Mouse (Mus musculus) left cerebral cortex, adult 8-10 months (tissue): ENCODE results near the gene Thg1l. TPM values are rescaled to one million over a fixed set of nuclear protein-coding genes. Genes with fewer than 3 reads are reported as not detected.

Experiments
- DNase-seq, 2 experiments: peaks; one replicate each; pipeline ENCODE4 v3.0.0; 2022; ENCODE audit warnings: low spot score in 2 of 2
- total RNA-seq, 4 experiments: library from RNA; stranded (reverse); gene quantifications; 2 replicates each; pipeline ENCODE4 v1.2.4; 2022

The Thg1l gene
- total RNA-seq, result 10 to 100 TPM; 10.4 to 11.8 (median 11.4) TPM

DNA sequence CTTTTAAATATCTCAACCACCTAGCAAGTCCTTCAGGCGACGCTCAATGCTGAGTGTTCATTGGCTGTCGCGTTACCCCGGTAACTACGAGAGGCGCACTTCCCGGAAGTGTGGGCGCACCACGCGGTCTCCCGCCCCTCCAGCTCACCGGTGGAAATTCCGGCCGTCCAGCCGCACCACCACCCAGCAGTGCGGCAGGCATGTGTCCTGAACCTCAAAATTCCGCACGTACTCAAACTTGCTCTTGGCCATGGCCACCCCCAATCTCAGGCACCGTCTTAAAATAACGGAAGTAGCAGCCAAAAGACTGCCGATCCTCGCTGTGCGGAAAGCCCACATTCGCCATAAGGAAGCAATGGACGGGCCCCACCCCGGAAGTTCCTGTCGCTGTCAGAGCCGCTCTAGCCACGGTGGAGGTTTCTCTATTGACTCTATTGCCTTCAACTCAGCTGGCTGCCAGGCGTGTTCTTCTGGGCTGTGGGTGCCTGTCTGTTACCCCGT is at the start of gene Thg1l:
Gene Thg1l, minus strand, starts transcription at position 368 of the 501 bp plus-strand sequence.
- peak; percentile 88 to 92 for DNase-seq

DNA sequence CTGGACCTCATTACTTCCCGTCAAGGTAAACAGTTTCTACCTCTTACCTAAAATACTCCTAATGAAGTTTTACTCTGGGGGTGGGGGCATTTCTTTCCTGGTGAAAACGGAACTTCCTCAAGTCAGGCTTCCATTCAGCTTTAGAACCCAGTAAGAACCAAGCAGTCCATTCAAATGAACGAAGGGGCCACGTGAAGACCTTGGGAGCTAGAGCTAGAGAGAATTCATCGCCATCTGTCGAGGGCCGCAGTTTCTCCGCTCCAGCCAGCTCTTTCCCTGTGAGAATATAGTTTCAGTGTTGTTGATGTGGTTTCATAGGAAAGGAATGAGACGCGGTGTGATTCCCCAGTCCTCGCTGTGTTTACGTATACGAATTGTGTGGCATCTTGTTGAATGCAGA is 36.8 kb upstream of the Thg1l start:
- no peak for DNase-seq

DNA sequence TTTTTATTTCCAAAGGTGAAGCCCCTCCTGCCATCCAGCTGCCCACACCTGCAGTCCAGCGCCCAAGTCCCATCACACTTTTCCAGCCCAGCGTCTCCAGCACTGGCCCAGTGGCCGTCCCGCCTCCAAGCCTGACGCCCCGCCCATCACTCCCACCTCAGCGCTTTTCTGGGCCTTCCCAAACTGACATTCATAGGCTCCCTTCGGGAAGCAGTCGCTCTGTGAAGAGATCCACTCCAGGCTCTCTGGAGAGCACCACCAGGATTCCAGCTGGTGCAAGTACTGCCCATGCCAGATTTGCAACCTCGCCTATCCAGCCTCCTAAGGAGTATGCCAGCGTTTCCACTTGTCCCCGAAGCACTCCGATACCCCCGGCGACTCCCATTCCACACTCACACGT is 36.3 kb upstream of the Thg1l start:
- no peak for DNase-seq

DNA sequence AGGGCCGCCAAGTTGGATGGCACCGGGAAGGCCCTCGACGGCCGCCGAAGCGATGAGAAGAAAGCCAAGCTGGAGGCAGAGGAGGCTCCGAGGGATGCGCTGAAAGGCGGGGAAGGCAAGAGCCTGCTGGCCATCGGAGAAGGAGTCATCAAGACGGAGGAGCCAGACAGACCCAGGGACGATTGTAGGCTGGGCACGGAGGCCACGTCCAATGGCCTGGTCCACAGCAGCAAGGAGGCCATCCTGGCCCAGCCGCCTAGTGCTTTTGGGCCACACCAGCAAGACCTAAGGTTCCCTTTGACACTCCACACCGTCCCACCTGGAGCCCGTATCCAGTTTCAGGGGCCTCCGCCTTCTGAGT is 25.6 kb upstream of the Thg1l start:
- DNase-seq, result no peak

DNA sequence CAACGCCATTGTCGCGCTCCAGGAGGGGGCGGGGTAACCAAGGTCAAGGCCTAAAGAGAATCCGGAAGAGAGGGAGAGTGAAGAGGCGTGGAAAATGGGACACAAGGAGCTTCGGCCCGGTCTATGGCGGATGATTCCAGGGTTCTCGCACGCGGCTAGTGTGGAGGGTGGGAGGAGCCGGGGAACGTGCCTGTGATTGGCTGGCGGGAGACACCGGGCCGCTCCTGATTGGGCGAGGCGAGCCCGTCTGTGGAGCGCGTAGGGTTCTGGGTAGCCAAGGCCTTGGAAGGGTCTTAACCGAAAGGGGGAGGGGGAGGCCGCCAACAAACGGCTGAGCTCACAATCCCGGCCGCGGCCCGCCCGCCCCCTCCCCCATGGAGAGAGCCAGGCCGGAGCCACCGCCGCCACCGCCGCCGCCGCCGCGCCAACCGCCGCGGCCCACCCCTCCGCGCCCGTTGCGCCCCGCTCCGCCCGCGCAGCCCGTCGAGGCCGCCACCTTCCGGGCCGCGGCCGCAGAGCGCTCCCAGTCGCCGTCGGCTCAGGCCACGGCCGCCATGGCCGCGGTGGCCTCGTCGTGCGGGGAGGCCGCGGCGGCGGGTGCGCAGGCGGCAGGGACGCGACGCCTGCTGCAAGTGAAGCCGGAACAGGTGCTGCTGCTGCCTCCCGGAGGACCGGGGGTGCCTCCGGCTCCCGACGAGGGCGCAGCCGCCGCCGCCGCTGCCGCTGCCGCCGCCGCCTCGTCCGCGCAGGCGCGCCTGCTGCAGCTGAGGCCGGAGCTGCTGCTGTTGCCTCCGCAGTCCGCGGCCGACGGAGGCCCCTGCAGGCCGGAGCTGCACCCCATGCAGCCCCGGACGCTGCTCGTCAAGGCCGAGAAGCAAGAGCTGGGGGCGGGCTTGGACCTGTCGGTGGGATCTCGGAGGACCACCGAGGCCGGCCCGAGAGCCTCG is 24.9 kb upstream of the Thg1l start, which contains the start of gene Sox30:
Gene Sox30, plus strand, starts transcription at position 365 of the 947 bp plus-strand sequence.
- no peak for DNase-seq

DNA sequence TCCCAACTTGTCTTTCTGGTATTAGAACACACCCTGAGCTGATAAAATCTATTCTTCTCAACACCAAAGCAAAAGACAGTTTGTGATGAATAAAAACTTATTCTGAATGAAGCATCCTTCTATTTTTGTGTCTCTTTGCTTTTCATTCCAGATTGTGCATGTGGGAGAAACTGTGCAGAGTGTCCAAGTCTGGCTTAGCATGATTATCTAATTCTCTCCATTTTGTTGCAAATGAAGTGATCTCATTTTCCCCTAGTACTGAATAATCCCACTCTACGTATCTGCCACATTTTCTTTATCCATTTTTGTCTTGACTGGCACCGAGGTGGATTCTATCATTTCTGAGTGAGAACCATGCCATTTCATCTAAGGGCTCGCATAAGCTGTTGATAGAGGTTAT is 20.8 kb upstream of the Thg1l start:
- DNase-seq, result no peak

DNA sequence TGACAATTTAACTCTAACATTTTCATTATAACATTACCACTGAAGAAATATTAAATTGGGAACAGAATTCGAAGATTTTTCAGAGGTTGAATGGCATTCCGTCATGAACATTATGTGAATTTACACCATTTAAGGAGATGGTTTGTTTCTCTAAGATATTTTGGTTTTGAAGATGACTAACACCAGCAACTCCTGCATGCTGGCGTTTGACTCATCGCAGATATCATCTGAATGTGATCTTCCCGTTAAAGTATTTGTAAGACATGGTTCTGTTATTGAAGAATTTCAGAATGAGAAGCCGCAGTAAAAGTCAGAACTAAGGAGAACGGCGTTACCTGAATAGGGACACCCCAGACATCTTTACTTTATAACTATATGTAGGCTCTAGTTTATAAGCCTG is 19.2 kb upstream of the Thg1l start:
- no peak for DNase-seq

DNA sequence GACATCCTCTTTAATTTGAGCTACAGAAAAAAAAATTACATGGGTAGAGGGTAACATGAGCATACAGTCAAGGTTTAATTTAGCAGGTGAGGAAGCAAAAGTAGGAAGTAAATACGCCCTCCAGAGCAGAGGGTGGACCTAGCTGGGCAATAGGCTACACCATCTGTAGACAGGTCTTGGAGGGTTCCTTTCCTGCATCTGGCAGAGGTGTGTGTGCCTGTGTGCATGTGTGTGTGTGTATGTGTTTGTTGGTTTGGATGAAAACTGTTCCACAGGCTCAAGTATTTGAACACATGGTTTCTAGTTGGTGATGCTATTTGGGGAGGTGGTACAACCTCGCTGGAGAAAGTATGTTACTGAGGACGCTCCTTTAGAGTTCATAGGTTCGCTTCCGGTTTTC is 18.3 kb upstream of the Thg1l start:
- DNase-seq, result no peak

DNA sequence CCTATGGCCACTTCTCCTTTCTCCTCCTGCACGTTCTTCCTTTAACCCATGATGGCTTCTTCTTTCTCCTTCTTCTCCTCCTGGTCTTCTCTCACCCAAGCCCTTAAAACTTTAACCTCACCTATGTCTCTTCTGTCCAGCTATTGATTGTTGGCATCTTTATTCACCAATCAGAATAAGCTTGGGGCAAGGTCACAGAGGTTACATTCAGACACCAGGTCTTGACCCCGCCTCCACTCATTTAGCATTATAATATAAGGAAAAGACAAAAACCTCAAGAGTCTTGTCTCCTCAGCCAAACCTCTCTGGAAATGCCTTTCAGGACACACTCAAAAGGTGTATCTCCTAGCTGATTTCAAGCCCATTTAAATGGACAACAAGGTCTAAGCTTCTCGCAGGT is 13.2 kb upstream of the Thg1l start:
- no peak for DNase-seq

DNA sequence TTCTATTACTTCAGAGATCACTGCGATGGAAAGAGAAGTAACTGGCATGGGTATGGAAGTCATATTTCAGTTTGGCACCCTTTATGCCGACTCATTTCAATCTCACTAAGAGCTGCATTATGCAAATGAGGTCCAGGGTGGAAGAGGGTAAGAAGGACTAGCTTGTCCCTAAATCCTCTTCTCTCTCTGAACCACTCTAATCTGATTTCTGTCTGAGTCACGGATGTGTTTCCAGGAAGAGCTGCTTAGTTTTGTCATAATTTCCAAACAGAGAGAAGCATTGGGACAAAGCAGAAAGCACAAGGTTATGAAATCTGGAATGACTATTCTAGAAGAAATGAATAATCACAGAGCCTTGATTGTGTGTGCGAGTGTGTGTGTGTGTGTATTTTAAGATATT is 11.6 kb upstream of the Thg1l start:
- no peak for DNase-seq

DNA sequence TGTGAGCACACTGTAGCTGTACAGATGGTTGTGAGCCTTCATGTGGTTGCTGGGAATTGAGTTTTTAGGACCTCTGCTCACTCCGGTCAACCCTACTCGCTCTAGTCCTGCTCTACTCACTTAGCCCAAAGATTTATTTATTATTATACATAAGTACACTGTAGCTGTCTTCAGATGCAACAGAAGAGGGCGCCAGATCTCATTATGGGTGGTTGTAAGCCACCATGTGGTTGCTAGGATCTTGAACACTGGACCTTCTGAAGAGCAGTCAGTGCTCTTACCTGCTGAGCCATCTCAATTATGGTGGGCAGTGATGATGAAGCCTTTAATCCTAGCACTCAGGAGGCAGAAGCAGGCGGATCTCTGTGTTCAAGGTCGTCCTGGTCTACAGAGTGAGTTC is 4.7 kb upstream of the Thg1l start:
- DNase-seq, result no peak

DNA sequence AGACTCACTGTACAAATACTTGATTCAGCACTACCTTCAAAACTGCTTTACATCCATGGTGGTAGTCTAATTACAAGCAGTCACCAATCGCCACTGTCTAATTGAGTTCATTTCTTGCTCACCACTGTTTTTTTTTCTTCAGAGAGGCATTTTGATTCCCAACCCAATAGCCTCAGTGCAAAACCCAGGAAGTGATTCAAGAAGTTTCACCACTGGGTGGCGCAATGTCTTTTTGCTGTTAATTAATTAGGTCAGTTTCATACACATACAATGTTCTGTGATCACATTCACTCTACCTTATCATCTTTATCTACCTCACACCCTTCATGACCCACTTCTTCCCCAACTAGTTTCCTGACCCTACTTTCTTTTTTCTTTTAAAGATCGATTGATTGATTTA is 4.3 kb upstream of the Thg1l start:
- no peak for DNase-seq

DNA sequence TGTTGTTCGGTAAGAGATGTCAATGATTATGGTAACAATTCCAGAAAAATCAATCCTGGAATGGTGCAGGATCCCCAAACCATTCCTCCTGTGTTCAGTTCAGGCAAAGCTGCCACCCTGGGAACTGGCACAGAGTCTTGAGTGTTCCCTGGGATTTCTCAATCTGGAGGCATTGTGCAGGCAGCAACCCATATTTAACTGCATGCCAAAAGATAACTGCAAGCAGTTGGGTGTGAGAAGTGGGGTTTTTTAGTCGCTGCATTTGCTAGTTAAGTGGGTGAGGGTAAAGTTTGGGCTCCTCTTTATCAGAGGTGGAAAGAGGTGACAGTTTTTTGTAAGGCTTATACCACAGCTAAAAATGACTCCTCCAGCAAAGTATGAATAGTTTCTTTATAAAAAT is 7.8 kb downstream of the Thg1l start:
- DNase-seq, result peak in 1 of 2 experiments; percentile 57

DNA sequence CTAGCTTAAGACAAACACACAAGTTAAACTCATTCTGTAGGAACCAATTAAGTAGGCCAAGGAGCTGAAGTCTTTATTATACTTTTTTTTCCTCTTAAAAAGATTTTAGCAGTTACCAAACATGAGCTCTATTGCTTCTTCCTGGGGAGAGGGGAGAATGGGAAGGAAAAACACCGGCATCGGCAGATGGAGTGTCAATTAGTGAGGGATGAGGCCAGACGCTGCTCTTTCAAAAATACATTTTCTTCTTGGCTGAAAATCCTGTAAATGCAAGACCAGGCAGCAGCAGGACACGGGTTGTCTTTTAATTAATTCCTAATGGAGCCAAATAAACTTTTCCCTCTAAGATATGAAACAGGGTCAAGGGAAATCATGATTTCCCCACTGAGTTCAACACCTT is 8.5 kb downstream of the Thg1l start:
- peak in 1 of 2 experiments; percentile 6 for DNase-seq

DNA sequence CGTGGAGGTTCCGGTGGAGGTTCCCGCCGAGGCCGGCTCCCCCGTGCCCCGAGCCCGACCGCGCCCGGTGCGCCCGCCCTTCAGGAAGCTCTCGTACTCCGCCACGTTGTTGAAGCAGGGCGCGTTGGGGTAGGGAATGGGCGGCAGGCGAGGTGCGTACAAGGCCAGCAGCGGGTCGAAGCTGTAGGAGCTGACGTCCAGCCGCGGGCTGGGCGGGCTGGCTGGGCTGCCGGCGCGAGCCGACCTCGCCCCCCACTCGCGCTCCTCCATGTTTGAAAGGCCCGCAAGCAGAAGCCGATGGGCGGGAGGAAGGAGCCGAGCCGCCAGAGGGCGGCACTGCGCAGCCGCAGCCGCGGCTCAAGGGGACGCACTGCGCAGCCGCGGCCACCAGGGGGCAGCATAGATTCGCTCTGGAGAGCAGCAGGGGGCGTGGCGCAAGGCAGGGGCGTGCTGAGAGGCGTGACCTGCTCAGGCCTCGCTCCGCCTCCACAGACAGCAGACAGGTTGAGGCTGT is 10.6 kb downstream of the Thg1l start, which contains the start of gene Lsm11:
Gene Lsm11, minus strand, starts transcription at position 293 of the 514 bp plus-strand sequence.
- peak; percentile 90 to 96 for DNase-seq

DNA sequence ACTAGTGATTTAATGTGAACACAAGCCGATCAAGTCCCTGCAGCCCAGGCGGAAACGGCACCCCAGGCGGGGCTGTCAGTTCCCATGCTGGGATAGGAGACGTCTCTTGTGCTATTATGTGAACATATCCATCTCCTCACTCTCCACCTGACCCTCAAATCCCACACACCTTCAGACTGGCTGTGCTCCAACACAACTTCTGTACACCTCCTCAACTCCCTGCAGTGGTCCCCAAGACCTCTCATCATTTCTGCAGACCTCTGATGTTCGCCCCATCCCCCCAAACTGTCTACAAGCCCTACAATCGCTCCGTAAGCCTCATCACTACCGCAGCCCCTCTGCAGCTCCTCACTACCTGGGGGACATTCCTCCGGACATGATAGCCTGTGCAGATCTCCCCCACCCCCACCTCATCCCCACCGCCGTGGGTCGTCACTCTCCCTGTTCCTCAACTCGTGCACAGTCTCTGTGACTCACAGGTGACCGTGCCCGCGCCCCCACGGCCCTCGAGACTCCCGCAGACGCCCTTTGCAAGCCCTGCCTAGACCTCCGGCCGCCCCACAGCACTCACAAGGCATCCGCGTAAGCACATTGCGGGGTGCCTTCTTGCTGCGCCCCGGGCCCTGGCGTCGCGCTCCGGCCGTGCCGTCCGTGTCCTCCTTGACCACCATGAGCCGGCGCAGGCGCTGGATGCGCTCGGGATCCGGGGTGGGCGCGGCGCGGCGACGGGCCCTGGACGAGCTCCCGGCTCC is 11.2 kb downstream of the Thg1l start:
- no peak for DNase-seq

DNA sequence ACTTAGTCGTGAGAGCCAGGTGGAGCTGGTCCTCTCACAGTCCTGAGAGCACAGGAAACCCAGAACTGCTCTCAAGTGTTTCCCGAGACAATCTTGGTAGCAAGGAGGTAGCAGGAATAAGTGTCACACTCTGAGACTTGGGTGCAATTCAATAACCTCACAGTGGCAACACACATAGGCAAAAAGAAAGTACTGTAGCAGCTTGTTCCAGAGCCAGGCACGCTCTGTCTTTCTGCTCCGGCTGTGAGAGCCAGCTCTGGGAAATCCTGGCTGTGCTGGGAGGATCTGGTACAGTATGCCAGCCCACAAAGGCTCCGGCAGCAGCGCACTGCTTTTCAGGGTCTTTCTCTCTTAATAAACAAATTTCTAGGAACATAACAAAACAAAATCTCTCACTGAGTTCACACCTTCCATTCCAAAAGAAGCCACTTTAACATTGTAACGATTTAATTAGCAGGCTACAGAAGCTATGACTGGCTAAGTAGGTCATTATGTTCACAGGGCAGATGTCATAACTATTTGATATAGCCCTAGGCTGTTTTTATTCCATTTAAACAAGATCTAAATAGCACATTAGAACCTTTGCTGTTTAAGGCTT is 12.1 kb downstream of the Thg1l start:
- DNase-seq, result peak in 1 of 2 experiments; percentile 38

DNA sequence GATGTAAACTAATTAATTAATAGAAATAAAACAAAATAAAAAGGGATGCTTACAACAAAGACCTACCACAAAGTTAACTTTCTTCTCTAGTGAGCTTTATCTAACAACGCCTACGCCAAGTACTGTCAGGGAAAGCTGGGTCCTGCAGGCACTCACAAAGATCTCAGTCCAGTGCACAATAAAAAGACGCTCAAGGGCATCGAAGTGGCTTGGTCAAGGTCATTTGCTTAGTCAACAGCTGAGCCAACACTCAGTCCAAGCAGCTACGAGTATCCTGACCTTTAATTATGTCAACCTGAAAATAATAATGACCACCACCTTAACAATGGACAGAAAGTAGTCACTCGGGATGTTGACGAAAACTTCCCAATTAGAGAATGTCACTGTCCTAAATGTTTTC is 13.0 kb downstream of the Thg1l start:
- DNase-seq, result no peak

DNA sequence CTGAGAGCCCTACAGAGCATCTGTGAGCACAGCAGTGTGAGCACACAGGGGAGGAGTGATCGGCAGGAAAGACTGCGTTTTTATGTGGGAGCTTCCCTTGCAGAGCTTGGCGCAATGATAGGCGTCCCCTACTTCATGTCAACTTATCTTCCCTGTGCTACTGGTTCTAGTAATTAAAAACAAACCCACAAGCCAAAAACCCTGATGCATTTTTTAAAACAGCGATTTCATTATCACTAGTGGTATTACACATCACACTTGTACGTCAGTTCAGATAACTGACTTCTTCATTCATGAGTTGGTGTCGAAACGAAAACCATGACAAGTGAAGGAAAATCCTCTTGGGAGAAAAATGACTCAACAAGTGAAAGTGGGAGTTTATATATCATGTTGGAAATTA is 16.4 kb downstream of the Thg1l start:
- DNase-seq, result no peak

DNA sequence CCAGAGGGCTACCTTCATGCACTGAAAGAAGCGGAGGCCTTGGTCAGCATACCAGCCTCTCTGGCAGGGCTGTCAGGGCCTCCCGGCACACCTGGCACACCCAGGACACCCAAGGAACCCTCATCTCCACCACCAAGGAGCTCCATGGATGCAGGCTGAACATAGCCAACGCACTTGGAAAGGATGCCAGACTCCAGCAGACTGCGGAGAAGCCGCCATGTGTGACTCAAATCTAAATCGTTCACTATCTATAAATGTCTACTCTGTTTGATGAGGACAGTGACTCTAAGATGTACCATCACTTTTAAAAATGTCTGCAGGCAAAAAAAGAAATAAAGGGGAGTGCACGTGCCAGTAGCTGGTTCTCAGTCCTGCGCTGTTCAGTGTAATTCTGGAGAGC is 17.8 kb downstream of the Thg1l start:
- DNase-seq, result no peak

DNA sequence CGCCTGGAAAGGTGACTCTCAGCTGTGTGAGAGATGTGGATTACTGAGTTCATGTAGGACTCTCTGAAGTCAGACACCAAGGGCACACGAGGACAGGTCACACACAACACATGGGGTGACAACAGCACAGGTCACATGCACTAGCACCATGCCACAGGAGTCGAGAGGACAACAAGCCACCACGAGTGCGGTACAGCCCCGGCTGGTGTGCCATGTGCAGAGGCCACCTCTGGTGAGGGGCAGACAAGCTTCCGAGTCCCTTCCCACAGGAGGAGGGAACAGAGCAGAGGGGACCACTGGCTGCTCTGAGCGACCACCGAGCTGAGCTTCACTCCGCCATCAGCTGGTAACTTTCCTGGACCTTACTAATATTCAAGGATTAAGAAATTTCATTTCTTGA is 22.5 kb downstream of the Thg1l start:
- DNase-seq, result no peak

DNA sequence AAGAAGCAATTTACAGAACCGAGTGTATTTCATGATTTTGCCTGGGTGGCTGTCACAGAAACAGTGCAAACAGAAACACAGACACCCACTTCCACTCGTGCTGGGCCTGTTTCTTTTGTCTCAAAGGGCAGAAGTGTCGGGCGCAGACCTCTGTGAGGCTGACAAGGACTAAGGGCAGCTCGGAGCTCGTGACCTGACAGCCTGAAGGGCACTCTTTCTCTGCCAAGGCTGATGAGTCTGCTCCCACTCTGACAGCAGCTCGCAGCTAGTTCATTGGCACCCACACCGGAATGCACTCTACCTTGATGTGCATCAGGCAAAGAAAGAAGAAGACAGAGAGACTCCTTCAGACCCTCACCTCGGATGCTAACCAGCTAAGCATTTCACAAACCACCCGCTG is 25.8 kb downstream of the Thg1l start:
- no peak for DNase-seq
